Mouse (Mus musculus) brain, embryonic 14.5 days (tissue): ENCODE results near the gene Mtmr11.

ENCODE experiments used
- CTCF ChIP-seq: fragments of 200-500 bp; IDR thresholded peaks from 2 replicates; pipeline ENCODE4 v1.5.1; 2012; ENCODE audit warnings: inconsistent platforms, mild to moderate bottlenecking, moderate library complexity, borderline replicate concordance; ENCODE audit not compliant: insufficient read depth, insufficient read length; ENCODE audit errors: extremely low read depth
- POLR2A ChIP-seq: fragments of 200-500 bp; IDR thresholded peaks from 2 replicates; pipeline ENCODE4 v1.6.1; 2012; ENCODE audit warnings: mild to moderate bottlenecking, inconsistent platforms, borderline replicate concordance; ENCODE audit not compliant: poor library complexity, insufficient read depth, insufficient read length, severe bottlenecking; ENCODE audit errors: extremely low read depth

GRCm38 (mm10) chr3:96182382-96182776, 20.6 kb downstream of the Mtmr11 start:
- TF ChIP-seq CTCF: no peak
- no peak for TF ChIP-seq POLR2A
